Mouse (Mus musculus) kidney, postnatal 25 days (tissue): ENCODE results near the gene Ddx5.
"Not testable (repeated sequence)": the region's sequence is repeated elsewhere in the genome, so short reads cannot be mapped to it uniquely, and the experiment has no call there.

Experiments
- DNase-seq, 2 experiments: peaks; one replicate each; pipeline ENCODE4 v3.0.0; 2021; ENCODE audit warnings: mixed read lengths in 2 of 2

Gene Ddx5

DNA sequence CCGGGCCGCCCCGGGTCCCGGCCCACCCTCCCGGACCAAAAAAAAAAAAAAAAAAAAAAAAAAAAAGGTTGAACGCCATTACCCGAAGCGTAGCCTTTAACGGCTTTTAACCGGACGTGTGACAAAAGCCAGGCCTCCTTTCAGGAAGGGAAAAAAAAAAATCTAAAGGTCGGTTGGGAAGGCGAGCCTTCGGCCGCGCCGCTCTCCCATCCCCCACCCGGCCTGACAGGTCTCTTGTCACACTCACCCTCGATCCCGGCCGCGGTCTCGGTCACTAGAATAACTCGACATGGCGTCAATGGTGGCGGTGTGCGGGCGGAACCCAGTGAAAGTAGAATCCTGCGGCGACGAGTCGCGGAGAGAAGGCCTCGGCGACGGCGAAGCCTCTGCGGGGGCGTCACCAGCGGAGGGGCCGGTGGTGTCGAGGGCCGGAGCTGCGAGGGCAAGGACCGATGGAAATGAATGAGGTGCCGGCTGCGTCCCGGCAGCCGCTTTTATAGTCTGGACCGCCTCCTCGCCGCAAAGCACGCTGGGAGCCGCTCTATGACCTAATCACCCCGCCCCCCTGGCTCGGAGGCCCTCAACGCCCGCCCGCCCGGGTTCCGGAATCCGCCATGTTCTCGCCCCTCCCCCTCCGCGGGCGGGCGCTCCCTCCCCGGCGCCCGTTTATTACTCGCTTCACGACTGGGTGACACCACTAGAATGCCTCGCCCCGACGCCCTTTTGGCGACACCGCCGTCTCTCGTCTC, 785 bp downstream of the Ddx5 start:
- DNase-seq = peak; percentile 99 to 100

- peak; percentile 94 to 96 for DNase-seq
These were observed 1.6 kb downstream of the Ddx5 start for GRCm38 (mm10) chr11:106787131-106788025.

- no peak for DNase-seq
These were observed 3.9 kb downstream of the Ddx5 start for GRCm38 (mm10) chr11:106785043-106785442.

- DNase-seq = no peak
These were observed 4.5 kb downstream of the Ddx5 start for GRCm38 (mm10) chr11:106784476-106784875.

DNA sequence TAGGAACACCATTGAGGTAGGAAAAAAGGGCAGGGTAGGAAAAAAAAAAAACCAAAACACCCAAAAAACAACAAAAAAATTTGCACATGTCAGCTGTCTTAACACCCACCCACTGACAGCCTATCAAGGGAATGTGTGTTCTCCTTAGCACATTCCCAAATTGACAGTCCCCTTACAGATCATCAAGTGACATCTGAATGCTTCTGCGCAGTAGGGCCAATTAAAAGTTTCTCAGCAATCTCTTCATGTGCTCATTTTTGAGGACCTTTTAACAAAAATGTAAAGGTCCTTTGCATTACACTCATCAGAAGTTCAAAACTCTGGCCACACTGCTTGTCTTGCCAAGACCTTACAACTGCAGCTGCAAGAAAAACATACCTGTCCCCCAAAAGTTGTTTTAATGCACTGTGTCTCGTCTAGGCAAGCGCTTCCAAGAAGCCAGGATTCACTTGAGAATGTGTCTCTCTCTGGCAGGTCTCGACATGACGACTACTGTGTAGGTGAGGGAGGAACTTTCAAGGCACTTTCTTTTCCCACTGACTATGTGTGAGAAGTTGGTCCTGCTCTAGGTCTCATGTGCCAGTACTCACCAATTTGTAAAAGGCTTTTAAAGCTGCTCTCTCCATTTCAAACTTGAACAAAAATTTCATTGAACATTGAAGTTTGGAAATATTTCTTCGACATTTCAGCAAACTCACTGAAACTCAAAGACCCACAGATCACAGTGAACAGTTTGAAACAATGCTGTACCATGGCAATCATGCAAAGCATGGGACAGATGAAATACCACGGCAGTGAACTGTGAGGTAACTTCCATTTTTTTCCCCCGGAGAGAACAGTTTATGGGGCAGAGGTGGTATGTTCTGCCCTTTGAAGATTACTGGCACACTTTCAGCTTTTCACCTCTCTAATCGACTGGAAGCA, 5.9 kb downstream of the Ddx5 start:
- DNase-seq = no peak

- not testable (repeated sequence) for DNase-seq
These were observed 6.7 kb downstream of the Ddx5 start for GRCm38 (mm10) chr11:106782271-106782670.

- no peak for DNase-seq
These were observed 8.3 kb downstream of the Ddx5 start for GRCm38 (mm10) chr11:106780590-106781220.

DNA sequence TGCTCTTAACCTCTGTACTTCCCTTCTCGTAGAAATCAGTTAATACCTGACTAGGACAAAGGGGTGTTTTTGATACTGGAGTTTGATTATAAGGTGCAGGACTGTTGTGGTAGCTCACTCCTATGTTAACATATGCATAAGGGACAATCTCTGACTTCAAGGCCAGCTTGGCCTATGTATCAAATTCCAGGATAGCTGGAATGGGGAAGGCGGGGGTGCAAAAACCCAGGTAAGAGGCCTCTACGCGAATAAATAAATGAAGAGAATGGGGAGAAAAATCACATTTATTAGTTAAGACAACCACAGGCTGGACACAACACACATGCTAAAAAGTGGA, 8.9 kb downstream of the Ddx5 start:
- no peak for DNase-seq

GRCm38 (mm10) chr11:106779388-106780088, 9.4 kb downstream of the Ddx5 start, which contains the start of gene Polg2:
TSS of gene Polg2 (minus strand) at chr11:106779537.
- DNase-seq = peak; percentile 93 to 97

DNA sequence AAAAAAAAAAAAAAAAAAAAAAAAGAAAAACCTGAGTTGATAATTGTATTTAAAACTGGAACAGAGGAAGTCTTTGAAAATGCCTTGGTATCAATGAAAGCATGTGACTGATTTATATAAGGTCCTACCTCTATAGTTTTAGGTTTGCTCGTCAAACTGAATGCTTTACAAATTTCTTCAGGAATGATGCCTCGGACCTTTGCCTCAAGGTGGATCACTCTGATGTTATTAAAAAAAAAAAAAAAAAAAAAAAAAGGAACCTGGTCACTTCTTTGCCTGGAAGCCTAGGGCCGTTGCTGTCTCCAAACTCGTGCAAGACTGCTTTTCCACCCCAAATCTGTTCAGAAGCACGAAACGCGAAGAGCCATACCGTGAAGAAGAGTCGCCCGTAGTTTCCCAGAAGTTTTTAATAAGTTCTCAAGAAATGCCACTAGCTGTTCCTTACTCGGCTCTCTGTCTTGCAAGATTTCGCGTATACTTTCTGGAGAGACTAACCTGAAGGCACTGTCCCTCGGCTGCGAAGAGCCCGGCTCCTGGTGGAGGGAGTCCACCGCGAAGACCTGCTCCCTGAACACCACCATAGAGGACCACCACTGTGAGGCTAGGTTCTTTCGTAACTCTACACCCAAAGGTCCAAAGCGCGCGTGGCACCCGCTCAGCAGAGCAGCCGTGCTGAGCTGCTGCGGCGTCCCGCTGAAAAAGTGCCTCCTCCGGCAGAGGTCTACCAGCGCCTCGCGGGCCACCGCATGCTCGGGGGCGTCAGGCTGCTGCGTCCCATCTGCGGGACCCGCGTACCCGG, 10.2 kb downstream of the Ddx5 start:
- no peak for DNase-seq

GRCm38 (mm10) chr11:106778132-106778531, 10.9 kb downstream of the Ddx5 start:
- DNase-seq = no peak

DNA sequence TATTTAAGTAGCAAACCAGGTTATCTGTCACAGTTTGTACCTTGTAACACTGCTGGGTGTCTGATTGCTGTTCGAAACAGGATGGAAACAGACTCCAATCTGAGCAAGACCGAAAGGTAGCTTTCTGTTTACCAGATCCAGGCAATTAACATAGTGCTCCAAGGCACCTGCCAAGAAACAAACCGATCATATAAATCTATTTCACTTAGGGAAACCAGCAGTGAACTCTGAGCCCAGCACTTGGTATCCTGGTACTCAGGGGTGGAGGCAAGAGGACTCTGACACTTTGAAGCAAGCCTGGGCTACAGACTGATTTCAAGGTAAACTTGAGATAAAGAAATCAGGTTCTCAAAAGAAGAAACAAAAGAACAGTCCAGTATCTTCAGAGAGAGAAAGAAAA, 11.6 kb downstream of the Ddx5 start:
- peak; percentile 34 to 60 for DNase-seq

DNA sequence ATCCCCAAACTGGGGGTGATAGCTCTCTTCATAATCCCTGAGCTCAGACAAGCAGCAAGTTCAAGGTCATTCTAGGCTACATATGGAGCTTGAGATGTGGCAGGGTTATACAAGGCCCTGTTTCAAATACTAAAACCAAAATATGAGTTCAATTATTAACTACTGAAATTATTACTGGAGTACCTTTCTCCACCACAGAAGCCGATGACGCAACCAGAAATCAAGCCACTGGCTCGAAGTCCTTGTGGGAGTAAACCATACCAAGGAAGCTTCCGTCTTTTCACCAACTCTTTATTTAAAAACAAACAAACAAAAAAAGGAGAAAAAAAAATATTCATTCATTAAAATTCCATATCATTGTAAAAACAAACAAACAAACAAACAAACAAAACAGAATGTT, 12.0 kb downstream of the Ddx5 start:
- peak; percentile 50 to 78 for DNase-seq

GRCm38 (mm10) chr11:106773061-106773460, 15.9 kb downstream of the Ddx5 start:
- no peak for DNase-seq

- no peak for DNase-seq
These were observed 18.6 kb downstream of the Ddx5 start for GRCm38 (mm10) chr11:106770195-106770974.

- no peak for DNase-seq
These were observed 21.5 kb downstream of the Ddx5 start for GRCm38 (mm10) chr11:106767516-106767915.

GRCm38 (mm10) chr11:106766611-106767162, 22.3 kb downstream of the Ddx5 start:
- DNase-seq = no peak

DNA sequence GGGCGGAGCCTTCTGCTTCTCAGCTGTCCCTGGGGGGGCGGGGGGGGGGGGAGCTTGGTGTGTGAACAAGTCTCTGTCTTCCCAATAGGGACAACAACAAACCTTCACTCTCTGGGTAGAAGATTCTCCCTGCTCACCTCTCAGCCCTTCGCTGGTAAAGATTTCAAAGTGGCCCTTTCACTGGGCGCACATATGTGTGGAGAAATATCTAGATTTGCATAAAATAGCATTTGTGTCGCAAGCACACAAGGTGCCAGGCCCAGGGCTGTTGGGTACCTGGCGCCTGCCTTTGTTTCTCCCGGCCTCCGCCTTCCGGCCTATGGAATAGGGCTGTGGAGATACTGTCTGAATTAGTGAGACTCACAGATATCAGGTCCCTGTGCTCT, 26.2 kb downstream of the Ddx5 start:
- no peak for DNase-seq

DNA sequence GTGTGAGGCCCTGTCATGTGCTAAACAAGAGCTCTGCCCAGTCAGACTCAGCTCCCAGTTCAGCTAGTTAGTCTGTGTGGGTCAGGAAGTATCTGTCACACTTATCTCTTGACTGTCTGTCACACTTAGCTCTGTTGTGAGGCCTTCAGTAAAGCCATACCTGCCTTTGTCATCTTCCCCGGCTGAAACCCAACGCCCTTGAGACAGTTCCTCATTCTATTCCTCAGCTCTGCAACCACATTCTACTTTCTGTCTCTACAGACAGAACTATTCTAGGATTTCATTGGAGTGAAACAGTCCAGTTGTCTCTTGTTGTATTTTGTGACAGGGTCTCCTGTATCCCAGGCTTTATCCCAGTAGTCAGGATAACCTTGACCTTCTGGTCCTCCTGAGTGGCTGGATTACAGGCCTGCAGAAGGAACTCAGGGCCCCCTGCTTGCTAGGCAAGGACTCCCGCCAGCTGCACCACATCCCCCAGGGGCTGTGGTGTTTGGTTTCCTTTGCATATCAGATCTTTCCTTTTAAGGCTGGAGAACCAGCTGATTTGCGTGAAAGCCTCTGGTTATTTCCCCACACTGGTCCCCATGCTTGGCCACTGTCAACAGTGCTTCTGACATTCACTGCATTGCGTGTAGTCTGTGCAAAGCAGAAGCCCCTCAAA, 26.7 kb downstream of the Ddx5 start:
- DNase-seq = no peak
